Mouse (Mus musculus) stomach, embryonic 16.5 days (tissue): Measurements from ENCODE around the gene Msh2. TPM values are rescaled to one million over a fixed set of nuclear protein-coding genes. Genes with fewer than 3 reads are reported as not detected.
A peak's percentile ranks its signal among the peaks of the same experiment; 100 is the strongest.

ENCODE experiments used
- ATAC-seq: fragments of 200-750 bp; cut with Nextera tagmentation; 2 replicates; pipeline ENCODE4 v1.8.0; 2017; ENCODE audit warnings: moderate number of reproducible peaks, moderate TSS enrichment; ENCODE audit not compliant: insufficient read depth, low FRiP score
- H3K27ac ChIP-seq: fragments of 300-500 bp; sonication (generic); 2 replicates; pipeline ENCODE4 v1.5.1; 2014; ENCODE audit warnings: low read length
- H3K27me3 ChIP-seq: fragments of 300-500 bp; sonication (generic); 2 replicates; pipeline ENCODE4 v1.6.1; 2014; ENCODE audit warnings: low read length, control low read depth, mixed read lengths; ENCODE audit not compliant: control insufficient read depth, insufficient read depth
- H3K36me3 ChIP-seq: fragments of 300-500 bp; sonication (generic); 2 replicates; pipeline ENCODE4 v1.6.1; 2014; ENCODE audit warnings: low read length; ENCODE audit not compliant: control insufficient read depth, insufficient read depth
- H3K4me1 ChIP-seq: fragments of 300-500 bp; sonication (generic); 2 replicates; pipeline ENCODE4 v1.6.1; 2014; ENCODE audit warnings: low read length, control low read depth, mixed read lengths; ENCODE audit not compliant: control insufficient read depth, insufficient read depth
- H3K4me2 ChIP-seq: fragments of 300-500 bp; sonication (generic); 2 replicates; pipeline ENCODE4 v1.6.1; 2014; ENCODE audit warnings: low read depth, low read length, mixed read lengths
- H3K4me3 ChIP-seq: fragments of 300-500 bp; sonication (generic); replicated peaks from 2 replicates; pipeline ENCODE4 v1.5.1; 2014; ENCODE audit warnings: mild to moderate bottlenecking, low read length
- H3K9ac ChIP-seq: fragments of 300-500 bp; sonication (generic); 2 replicates; pipeline ENCODE4 v1.6.1; 2014; ENCODE audit warnings: low read length
- H3K9me3 ChIP-seq: fragments of 300-500 bp; sonication (generic); replicated peaks from 2 replicates; pipeline ENCODE4 v1.6.1; 2016; ENCODE audit warnings: low read length, control low read depth; ENCODE audit not compliant: control insufficient read depth
- WGBS: fragments of 180-500 bp; shearing (Covaris S2); extraction: QIAGEN DNeasy Blood & Tissue Kit; methylation state at CpG from one replicate; pipeline ENCODE4 v1.1.7; 2014; 5-methylcytosine and 5-hydroxymethylcytosine counted together
- polyA plus RNA-seq: library from polyadenylated mRNA; unstranded; fragments of >200 nt; fragmentation: Nextera tagmentation; extraction: Ambion mirVana; gene quantifications from 2 replicates; pipeline ENCODE4 v1.2.1, GENCODE M21; 2015

The Msh2 gene
- polyA plus RNA-seq, 1 experiment from 2014 or later: 62.8 TPM

GRCm38 (mm10) chr17:87695874-87696465 is 23.8 kb downstream of the Msh2 start:
- Histone ChIP-seq H3K9ac (no peak overlapping the region), H3K27me3 (no peaks in the 10 kb centered on the region), H3K27ac (no peak overlapping the region), H3K4me2 (no peak overlapping the region), H3K4me1 (no peaks in the 10 kb centered on the region), H3K4me3 (no peak overlapping the region), H3K9me3 (no peaks in the 10 kb centered on the region), H3K36me3 (peaks cover 5% of the 10 kb centered on the region; the same call in 1 of the 2 replicates)
- 94% methylated on average over 11 of the region's 11 CpGs for WGBS
- no peak for ATAC-seq

- H3K4me3 ChIP-seq: no peak overlapping the region
- no peaks in the 10 kb centered on the region for H3K9me3 ChIP-seq
- no peaks in the 10 kb centered on the region for H3K27me3 ChIP-seq
- H3K27ac ChIP-seq: no peak overlapping the region
- H3K4me2 ChIP-seq: no peak overlapping the region
- WGBS: 92% methylated on average over 6 of the region's 6 CpGs
- H3K36me3 ChIP-seq: peaks cover 5% of the 10 kb centered on the region; the same call in 1 of the 2 replicates
- no peak for ATAC-seq
- no peaks in the 10 kb centered on the region for H3K4me1 ChIP-seq
- no peak overlapping the region for H3K9ac ChIP-seq
These were observed 24.7 kb downstream of the Msh2 start for GRCm38 (mm10) chr17:87696814-87697213.

- no peak overlapping the region for H3K4me2 ChIP-seq
- no peak overlapping the region for H3K4me3 ChIP-seq
- H3K9ac ChIP-seq: no peak overlapping the region
- ATAC-seq: peak; percentile 38; the same call in 1 of the 2 replicates
- H3K27ac ChIP-seq: no peak overlapping the region
- H3K4me1 ChIP-seq: no peaks in the 10 kb centered on the region
- peaks cover 5% of the 10 kb centered on the region; the same call in 1 of the 2 replicates for H3K36me3 ChIP-seq
- H3K9me3 ChIP-seq: no peaks in the 10 kb centered on the region
- no peaks in the 10 kb centered on the region for H3K27me3 ChIP-seq
- 62% methylated on average over 16 of the region's 16 CpGs for WGBS
These were observed 27.1 kb downstream of the Msh2 start for GRCm38 (mm10) chr17:87698996-87699765.

- Histone ChIP-seq H3K27ac (no peak overlapping the region), H3K36me3 (peaks cover 5% of the 10 kb centered on the region; the same call in 1 of the 2 replicates), H3K4me3 (no peak overlapping the region), H3K9ac (no peak overlapping the region), H3K4me1 (no peaks in the 10 kb centered on the region), H3K9me3 (no peaks in the 10 kb centered on the region), H3K27me3 (no peaks in the 10 kb centered on the region), H3K4me2 (no peak overlapping the region)
- 85% methylated on average over 8 of the region's 8 CpGs for WGBS
- peak; percentile 18; the same call in 1 of the 2 replicates for ATAC-seq
These were observed 28.0 kb downstream of the Msh2 start for GRCm38 (mm10) chr17:87700101-87700500.

GRCm38 (mm10) chr17:87724727-87725126 is 52.6 kb downstream of the Msh2 start:
- Histone ChIP-seq H3K4me3 (no peak overlapping the region), H3K4me1 (no peaks in the 10 kb centered on the region)
- WGBS: 90% methylated on average over 7 of the region's 7 CpGs

DNA sequence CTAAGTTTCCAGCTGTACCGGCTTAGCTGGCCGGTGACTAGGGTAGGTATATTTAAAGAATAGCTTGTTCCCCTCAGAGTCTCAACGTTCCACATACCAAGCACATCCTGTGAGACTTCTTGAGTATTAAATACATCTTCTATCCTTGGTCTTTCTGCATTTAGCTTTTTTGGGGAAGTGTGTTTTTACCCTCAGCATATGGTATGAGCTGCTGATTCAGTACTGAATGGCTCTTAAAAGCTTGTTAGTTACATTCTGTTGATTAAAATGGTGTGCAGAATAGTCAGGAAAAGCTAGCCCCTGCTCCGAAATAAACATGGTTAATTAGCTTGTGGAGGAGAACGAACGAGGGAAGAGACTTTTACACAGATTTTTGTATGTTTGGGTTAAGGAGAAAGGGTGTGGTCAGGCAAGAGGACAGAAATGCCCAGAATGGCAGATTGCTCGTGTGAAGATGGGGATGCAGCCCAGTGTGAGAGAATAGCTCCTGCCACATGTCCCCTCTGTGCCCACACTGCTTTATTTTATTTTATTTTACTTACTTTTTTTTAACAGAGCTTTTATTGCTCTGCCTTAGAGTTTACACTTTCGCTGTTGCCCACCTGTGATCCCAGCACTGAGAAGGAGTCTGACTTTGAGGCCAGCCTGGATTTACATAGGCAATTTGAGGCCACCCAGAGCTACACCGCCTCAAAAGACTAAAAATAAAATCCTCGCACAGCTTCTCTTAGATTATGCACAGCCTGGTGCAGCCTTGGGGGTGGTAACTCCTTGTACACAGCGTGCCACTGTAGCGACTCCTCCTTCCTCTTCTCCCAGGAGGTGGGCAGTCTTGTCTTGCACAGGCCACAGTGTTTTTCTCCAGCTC is 54.6 kb downstream of the Msh2 start:
- Histone ChIP-seq H3K36me3 (0 out of 2 replicates have a peak, but pooled peaks cover 4% of the 10 kb centered on the region), H3K4me2 (no peak overlapping the region), H3K9me3 (no peaks in the 10 kb centered on the region), H3K4me3 (no peak overlapping the region), H3K4me1 (no peaks in the 10 kb centered on the region), H3K27me3 (no peaks in the 10 kb centered on the region), H3K27ac (no peak overlapping the region), H3K9ac (no peak overlapping the region)
- ATAC-seq: no peak
- WGBS: 92% methylated on average over 12 of the region's 12 CpGs

More at GRCm38 (mm10) chr17:87724727-87725126, 52.6 kb downstream of the Msh2 start:
- Histone ChIP-seq H3K27ac (no peak overlapping the region), H3K27me3 (no peaks in the 10 kb centered on the region), H3K36me3 (0 out of 2 replicates have a peak, but pooled peaks cover 4% of the 10 kb centered on the region), H3K9me3 (no peaks in the 10 kb centered on the region), H3K4me2 (no peak overlapping the region), H3K9ac (no peak overlapping the region)
- no peak for ATAC-seq

GRCm38 (mm10) chr17:87731962-87732361 is 59.8 kb downstream of the Msh2 start:
- 81% methylated on average over 4 of the region's 4 CpGs for WGBS
- no peak overlapping the region for H3K27ac ChIP-seq
- H3K36me3 ChIP-seq: no peaks in the 10 kb centered on the region
- no peaks in the 10 kb centered on the region for H3K4me1 ChIP-seq
- H3K4me2 ChIP-seq: no peak overlapping the region
- H3K9me3 ChIP-seq: no peaks in the 10 kb centered on the region
- ATAC-seq: no peak
- no peak overlapping the region for H3K9ac ChIP-seq
- H3K27me3 ChIP-seq: no peaks in the 10 kb centered on the region
- H3K4me3 ChIP-seq: no peak overlapping the region

DNA sequence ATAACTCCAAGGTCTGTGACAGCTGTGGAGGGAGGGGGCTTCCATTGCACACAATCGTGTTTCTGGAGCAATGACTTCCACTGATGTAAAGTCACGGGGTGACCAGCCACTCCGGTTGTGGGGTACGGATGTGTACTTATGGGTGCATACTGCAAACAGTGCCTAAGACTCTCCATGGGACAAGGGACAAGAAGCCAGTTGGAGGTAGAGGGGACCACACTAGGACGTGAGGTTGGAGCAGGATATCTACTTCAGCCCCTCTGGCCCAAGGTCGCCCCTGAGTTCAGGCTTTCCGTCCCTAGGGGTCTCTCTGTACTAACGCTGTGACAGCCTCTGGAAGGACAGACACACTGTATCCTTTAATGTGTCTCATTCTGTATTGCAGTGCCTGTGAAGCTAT is 62.3 kb downstream of the Msh2 start:
- WGBS: 84% methylated on average over 8 of the region's 8 CpGs
- no peak for ATAC-seq
- Histone ChIP-seq H3K4me3 (no peak overlapping the region), H3K36me3 (no peaks in the 10 kb centered on the region), H3K27me3 (no peaks in the 10 kb centered on the region), H3K9me3 (no peaks in the 10 kb centered on the region), H3K4me1 (no peaks in the 10 kb centered on the region), H3K4me2 (no peak overlapping the region), H3K9ac (no peak overlapping the region), H3K27ac (no peak overlapping the region)
